Mouse (Mus musculus): ENCODE data around the gene Smim7.

DNA sequence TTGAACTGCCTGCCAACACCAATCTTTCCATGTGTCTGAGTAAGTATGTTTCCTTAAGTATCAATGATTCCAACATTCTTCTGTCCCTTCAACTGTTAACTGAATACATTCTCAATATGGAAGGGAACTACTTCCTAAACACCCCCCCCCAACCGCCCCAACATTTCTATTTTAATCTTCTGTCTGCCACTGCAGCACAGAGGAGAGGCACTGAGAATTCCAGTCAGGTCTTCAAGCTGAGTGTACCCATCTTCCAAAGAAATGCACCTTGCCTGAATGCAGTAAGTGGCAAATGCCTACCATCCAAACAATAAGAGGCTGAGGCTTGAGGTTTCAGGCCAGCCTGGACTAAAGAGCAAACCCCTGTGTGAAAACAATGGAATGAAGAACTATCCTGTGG is 38.8 kb downstream of the Smim7 start:
- TF ChIP-seq CTCF (IDR thresholded peaks at IDR 0.05; ENCODE audit: low read depth), result no peak
- no peak for TF ChIP-seq EP300 (optimal IDR thresholded peaks at IDR 0.05)
